Mouse (Mus musculus) left cerebral cortex, adult 11 months (tissue): ENCODE results near the gene Ap4s1.

Experiments used
- DNase-seq: peaks from one replicate; pipeline ENCODE4 v3.0.0; 2022; ENCODE audit warnings: low spot score

Gene Ap4s1

DNA sequence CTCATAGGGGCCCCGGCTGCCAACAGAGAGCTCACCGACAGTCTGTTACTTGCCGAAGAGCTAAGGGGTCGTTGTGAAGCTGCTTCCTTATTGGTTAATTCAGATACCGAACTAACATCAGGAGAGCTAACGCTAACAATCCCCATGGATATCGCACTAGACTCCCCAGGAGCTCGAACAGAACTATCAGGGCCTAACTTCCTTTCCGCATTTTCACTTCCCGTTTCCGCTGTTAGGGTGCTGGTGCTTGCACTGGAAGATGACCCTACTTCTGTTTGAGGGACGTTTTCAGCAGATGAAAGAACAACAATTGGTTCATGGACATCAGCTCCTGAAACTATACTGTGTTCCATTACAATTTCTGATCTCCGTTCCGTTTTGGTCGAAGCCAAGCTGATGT lies 77.9 kb downstream of the Ap4s1 start:
- DNase-seq: no peak

DNA sequence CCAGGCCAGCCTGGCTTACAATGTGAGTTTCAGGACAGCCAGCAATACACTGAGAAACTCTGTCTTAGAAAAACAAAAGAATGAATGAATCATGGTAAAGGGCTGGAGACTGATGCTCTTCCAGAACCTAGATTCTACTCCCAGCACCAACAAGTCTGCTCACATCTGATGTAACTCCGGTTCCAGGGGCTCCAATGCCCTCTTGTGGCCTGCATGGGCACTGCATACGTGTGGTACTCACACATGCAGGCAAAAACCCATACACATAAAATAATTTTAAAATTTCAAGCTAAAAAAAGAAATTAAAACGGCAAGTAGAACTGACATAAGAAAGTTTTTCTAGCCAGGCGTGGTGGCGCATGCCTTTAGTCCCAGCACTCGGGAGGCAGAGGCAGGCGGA lies 94.0 kb downstream of the Ap4s1 start:
- DNase-seq: no peak
